Mouse (Mus musculus) kidney, postnatal 14 days (tissue): ENCODE measurements at regions not wholly inside any gene's neighbourhood (a gene's known extent, or its start where the extent isn't known, plus 50 kb on each side); places are given as distances from the start of the nearest gene placed in this dataset.

Experiments
- DNase-seq: peaks from one replicate; pipeline ENCODE4 v3.0.0; 2022; ENCODE audit warnings: mixed read lengths

- DNase-seq = no peak
These were observed 66.4 kb upstream of the Frg1 start for GRCm38 (mm10) chr8:41483297-41483696.

- DNase-seq = no peak
These were observed 56.3 kb upstream of the Frg1 start for GRCm38 (mm10) chr8:41472992-41473699.

- DNase-seq = no peak
These were observed 55.4 kb upstream of the Frg1 start for GRCm38 (mm10) chr8:41472233-41472632.
